Mouse (Mus musculus) liver, postnatal 0 days (tissue): ENCODE measurements at regions not wholly inside any gene's neighbourhood (a gene's known extent, or its start where the extent isn't known, plus 50 kb on each side); places are given as distances from the start of the nearest gene placed in this dataset.

Experiments
- CTCF ChIP-seq: sonication (generic); IDR thresholded peaks from 2 replicates; pipeline ENCODE4 v1.5.1; 2016; ENCODE audit warnings: antibody characterized with exemption, low read depth
- EP300 ChIP-seq: IDR thresholded peaks from 2 replicates; pipeline ENCODE4 v1.6.1; 2016; ENCODE audit warnings: antibody characterized with exemption, low read depth, mild to moderate bottlenecking

DNA sequence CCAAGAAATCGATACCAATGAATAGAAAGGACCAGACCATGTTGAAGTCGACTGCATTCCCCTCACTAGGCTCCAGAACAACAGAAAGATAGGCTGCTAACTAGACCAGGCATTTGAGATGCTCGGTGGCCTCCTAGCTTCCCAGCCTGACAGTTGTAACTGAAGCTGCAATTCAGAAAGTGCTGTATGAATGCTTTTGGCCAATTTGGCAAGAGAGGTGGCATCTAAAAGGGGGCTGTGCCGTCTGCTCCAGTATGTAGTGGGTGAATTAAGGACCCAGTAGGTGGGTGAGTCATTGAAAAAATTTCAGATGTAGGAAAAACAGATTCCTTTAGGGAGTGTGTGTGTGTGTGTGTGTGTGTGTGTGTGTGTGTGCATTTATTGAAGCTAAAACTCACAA is 195.0 kb downstream of the Cep170 start:
- TF ChIP-seq CTCF: no peak
- no peak for TF ChIP-seq EP300
